Mouse (Mus musculus): ENCODE measurements around the gene Mitf.

- TF ChIP-seq CTCF (IDR thresholded peaks at IDR 0.05) (no peak), EP300 (IDR thresholded peaks at IDR 0.05) (no peak)
Observed at GRCm38 (mm10) chr6:97781316-97781715, 25.5 kb upstream of the Mitf start.

Data from lung, postnatal 0 days (tissue).